Mouse (Mus musculus): ENCODE measurements around the gene Hus1.
A peak's percentile ranks its signal among the peaks of the same experiment; 100 is the strongest.

Gene Hus1

GRCm38 (mm10) chr11:8983237-8983861 is 27.6 kb downstream of the Hus1 start:
- DNase-seq (ENCODE audit: low spot score in 2 of 2): peak; percentile 28 to 64

DNA sequence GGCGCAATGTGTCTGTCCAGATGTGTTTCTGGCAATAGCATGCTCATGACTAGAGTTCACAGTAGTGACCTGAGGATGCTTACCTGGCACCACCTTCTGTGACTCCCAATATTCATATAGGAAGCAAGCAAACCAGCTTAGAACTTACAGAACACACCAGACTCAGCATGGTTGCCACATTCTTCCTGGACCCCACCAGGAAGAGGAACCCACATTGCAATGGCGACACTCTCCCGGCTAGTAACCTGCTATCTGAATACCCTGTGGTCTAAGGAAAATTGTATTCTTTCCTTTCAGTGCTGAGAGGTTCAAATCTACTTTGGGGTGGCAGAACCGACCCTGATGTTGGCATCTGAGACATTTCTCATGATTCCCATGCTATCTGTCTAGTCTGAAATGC is 32.8 kb downstream of the Hus1 start:
- no peak for DNase-seq (ENCODE audit: low spot score in 2 of 2)

DNA sequence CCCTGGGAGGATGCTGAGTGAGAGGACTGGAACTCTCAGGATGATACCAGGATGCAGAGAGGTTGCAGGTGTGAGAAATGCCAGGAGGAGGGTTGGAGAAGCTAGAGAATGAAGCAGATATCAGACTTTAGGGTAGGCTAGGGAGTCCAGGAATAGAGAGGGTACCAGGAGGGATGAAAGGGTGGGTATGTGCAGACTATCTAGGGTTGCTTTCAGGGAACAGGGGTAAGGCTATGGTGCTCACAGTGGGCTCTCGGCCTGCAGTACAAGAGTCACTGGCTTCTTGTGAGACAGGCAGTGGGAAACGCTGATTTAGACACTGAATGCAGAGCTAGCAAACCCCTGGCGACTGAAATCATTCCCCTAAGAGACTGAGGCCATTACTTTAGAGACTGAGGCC is 37.8 kb downstream of the Hus1 start, which contains the start of gene Pkd1l1:
Gene Pkd1l1, minus strand, starts transcription at position 101 of the 400 bp plus-strand sequence.
- DNase-seq (ENCODE audit: low spot score in 2 of 2): no peak

DNA sequence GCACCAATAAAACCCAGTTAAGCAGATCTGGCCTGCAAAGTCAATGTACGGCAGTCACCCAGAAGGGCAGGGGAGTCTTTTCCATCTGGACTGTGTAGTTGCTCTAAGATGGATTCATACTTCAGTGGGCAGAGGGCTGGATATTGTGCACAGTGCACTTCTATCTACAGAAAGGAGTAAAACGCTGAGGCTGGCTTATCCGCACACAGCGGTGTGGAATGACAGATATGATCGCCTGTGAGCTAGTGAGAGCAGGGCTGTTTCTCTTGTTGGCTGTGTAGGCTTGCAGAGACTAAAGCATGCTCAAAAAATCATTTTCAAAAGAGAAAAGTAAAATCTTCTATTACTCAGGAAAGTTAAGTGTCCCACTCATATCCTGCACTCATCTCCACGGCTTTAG is 38.9 kb downstream of the Hus1 start:
- DNase-seq (ENCODE audit: low spot score in 2 of 2): no peak

- no peak for DNase-seq (ENCODE audit: low spot score in 2 of 2)
These were observed 40.5 kb downstream of the Hus1 start for GRCm38 (mm10) chr11:8970509-8970908.

DNA sequence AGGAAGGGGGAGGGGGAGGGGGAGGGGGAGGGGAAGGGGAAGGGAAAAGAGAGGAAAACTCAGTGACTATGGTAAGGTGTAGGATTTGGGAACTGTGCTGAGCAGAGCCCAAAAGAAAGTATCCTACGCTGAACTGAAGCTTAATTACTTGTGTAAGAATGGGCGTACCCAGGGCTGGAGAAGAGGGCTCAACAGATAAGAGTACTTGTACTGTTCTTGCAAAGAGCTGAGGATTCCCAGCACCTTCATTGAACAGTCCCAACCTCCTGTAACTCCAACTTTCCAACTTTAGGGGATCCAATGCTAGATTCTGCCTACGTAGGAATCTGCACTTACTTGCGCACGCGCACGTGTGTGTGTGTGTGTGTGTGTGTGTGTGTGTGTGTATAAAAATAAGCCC is 42.9 kb downstream of the Hus1 start:
- no peak for DNase-seq (ENCODE audit: low spot score in 2 of 2)

DNA sequence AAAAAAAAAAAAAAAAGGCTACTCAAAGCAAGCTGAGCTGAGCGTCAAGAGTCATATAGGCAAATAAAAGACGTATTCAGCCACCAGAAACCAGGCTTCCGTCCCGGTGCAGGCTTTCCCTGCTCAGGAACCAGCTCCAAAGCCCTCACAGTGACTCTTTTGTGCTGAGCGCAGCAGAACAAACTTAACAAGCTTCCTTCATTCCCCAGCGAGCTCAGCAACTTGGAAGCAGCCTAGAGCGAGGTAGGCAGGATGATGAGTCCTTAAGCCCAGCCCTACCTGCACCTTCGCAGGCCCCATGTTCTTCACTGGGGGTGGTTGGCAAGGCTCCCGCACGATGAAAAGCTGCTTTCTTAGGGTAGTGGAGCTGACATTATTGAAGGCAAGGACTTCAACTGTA is 52.4 kb downstream of the Hus1 start:
- no peak for DNase-seq (ENCODE audit: low spot score in 2 of 2)

GRCm38 (mm10) chr11:8958108-8958507 is 52.9 kb downstream of the Hus1 start:
- DNase-seq (ENCODE audit: low spot score in 2 of 2): no peak

DNA sequence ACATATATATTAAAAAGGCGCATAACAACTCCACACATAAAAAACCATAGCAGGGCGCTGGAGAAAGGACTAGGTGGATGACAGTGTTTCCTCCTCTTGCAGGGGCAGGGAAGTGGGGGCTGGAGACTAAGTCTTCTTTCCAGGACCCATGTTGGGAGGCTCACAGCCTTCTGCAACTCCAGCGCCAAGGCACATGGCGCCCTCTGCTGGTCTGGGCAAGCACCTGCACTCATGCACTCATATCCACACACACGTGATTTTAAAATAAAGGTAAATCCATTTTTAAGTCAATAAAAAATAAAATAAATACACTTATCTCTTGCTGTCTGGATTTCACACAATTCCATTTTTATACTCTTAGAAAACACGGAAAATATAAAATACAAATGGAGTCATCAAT is 54.0 kb downstream of the Hus1 start:
- no peak for DNase-seq (ENCODE audit: low spot score in 2 of 2)

DNA sequence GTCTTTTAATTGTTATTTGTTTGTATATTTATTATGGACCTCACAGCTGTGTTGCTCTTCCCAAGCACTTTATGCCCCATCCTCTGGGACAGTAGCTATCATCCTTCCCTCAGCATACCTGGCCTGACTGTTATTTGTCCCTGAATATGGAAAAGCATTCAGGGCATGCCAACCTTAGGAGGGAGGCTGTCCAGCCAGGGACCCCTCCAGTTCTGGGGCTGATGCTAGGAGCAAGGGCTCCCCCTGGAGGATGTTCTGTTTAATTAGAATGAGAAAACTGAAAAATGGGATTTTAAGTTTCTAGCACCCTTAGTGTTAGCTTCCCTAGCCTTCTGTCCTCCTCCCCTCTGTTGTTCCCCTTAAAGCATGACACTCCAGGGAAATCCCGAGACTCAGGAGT is 55.3 kb downstream of the Hus1 start:
- DNase-seq (ENCODE audit: low spot score in 2 of 2): no peak

- no peak for DNase-seq (ENCODE audit: low spot score in 2 of 2)
These were observed 61.1 kb downstream of the Hus1 start for GRCm38 (mm10) chr11:8949765-8950430.

DNA sequence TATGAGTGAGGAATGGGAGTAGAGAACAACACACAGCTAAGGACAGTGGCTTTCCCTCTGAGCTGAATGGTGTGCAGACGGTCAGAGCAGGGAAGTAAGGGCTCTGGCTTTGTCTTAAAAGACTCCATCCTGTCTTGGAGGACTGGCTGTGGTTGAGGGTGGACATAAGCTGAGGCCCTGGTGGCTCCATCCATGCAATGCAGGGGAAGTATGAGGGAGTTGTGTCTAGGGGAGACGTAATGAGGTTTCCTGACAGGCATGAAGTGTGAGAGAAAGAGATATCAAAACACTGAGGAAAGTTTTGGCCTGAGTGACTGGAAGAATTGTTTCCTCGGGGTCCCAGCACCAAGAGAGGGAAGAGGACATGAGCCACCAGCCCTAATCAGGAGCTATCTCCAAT is 62.1 kb downstream of the Hus1 start:
- no peak for DNase-seq (ENCODE audit: low spot score in 2 of 2)

DNA sequence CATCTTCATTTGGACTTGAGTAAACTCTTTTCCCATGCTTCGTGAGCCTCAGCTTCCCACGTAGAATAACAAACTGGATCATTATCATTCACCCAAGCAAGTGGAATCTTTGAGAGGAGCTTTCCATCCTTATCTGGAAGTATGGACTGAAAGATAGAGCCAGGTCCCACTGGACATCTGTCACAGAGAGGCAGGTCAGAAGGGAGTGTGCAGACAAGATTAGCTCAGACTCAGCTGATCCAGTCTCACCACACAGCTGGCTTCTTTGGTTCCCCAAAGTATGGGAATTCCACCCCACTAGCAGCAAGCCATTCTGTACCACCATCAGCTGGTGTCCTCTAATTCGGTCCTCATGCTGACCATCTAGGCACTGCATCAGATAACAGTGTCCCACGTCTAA is 66.9 kb downstream of the Hus1 start:
- DNase-seq (ENCODE audit: low spot score in 2 of 2): no peak
